Mouse (Mus musculus) erythroblast, embryonic 14.5 days (primary cell): ENCODE results near the gene Sh3kbp1.

ENCODE experiments used
- GATA1 ChIP-seq: IDR thresholded peaks from 2 replicates; pipeline ENCODE4 v1.6.1; 2012; ENCODE audit warnings: low read length, inconsistent platforms, mixed read lengths
- TAL1 ChIP-seq: IDR thresholded peaks from 3 replicates; pipeline ENCODE4 v1.6.1; 2012; ENCODE audit warnings: low read length, inconsistent platforms, mixed read lengths

DNA sequence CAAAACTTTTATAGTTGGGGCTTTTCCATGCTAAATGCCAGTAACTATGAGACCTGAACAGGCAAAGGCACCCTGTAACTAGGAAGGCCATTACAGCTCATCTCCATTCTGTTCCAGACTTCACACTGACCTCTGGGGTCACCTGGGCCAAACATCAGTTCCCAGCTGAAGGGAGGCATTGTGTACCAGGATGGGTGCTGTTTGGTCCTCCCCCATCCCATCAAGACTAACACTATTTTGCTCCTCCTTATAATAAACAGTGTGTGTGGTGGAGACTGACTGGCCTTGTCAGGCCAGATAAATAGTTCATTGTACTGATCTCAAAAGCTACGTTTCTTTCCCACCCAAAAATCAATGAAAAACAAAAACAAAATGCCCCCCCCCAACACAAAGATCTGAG lies 138.8 kb downstream of the Sh3kbp1 start:
- TF ChIP-seq GATA1 (no peak), TAL1 (no peak)
